Mouse (Mus musculus): ENCODE results near the gene Zscan10.

Zscan10 gene

GRCm38 (mm10) chr17:23600641-23601622 lies at the start of gene Zscan10:
TSS of gene Zscan10 (plus strand) at chr17:23600856.
- DNase-seq = no peak

DNA sequence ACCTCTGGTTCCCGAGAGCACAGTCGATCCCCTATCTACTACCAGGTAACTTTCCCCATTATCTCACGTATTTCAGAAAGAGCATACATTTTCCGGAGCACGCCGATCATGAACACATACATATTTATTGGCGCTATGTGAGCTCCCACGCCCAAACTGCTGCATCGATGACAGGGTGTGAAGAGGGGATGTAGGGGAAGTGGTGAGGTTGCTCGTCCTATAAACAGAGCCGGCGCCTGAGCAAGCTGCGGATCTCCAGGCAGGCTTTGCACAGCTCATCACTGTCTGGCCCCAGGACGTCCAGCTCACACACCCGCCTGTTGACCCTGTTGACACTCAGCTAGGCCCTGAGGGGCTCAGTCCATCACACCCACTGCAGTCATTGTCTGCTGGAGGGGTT lies 49.8 kb upstream of the Zscan10 start:
- DNase-seq = peak; percentile 41

DNA sequence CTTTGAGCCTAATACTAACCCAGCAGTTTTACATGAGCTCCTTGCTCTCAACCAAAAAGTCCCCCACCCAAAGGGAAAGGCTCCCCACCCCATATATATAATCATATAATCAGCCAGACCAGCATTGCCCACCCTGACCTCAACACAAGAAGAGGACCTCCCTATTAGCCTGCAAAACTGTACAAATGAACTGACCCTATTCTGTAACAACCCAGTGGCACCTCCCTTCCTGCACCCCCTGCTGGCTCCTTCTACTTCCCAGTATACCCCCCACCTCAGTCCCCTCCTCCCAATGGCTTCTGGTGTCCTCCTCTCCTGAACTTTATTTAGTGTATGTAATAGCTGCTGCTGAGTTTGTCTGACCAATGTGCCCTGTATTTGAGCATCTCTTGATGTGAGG lies 49.2 kb upstream of the Zscan10 start:
- DNase-seq = no peak

DNA sequence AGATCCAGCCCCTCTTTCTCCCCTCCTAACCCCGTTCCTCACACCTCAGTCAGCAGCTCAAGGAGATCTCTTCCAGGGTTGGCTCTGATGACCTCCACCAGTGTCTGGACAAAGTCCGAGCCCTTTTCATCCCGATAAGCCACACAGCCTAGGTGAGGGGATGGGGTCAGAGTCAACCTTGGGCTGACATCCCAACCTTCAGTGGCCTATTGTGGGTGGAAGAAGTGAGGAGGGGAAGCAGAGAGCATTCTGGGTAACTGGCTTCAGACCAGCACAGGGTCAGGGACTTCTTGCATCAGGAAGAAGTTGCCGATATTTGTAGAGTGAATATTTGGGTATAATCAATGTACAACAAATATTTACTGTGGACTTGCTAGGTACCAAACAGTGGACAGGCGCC lies 48.7 kb upstream of the Zscan10 start:
- DNase-seq = no peak

- no peak for DNase-seq
Measured at GRCm38 (mm10) chr17:23552896-23553633, 47.6 kb upstream of the Zscan10 start.

GRCm38 (mm10) chr17:23553634-23554120 lies 47.0 kb upstream of the Zscan10 start:
- no peak for DNase-seq

DNA sequence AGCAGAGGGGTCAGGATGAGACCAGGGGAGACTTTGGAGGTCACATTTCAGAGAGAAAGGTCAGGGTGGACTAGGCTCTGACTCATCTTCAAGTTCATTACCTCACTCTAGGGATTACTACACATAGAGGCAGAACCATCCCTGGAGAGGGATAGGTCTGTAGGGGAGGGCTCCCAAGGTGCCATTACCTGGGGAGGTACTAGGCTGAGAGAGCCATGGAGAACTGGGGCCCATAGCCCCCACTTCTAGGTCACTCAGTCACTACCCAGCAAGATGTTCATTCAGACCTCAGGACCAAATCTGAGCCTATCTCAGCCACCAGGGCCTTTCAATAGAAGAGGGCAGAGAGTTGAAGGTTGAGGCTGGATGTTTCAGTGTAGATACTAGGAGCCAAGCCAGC lies 46.3 kb upstream of the Zscan10 start:
- DNase-seq = no peak

DNA sequence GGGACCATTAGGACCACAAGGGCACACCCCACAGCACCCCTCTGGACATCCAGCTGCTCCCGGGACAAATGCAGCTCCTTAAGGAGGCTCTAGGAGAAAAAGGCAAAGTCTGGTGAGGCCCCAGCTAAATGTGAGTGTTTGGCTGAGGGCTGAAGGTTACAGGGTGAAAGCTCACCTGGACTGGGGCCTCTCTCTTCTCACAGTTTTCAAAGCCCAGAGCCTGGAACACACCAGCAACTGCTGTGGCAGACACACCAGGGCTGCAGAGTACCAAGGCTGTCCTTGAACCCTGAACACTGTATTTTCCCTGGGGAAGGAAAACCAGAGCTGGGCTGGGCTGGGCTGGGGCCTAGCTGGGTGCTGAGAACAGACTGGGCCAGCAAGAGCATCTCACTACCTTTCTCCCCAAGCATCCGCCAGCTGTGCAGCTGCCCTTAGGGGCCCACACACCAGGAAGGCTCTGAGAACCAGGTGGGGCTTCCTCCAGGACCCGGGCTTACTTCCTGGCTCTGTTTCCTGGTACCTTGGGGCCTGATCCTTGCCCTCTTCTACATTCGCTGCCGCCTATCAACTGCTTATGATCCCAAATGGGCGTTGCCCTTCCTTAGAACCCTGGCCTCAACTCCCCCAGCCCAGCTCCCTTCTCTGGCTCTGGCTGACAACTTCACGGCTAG lies 45.3 kb upstream of the Zscan10 start:
- DNase-seq = no peak

GRCm38 (mm10) chr17:23559767-23560166 lies 40.9 kb upstream of the Zscan10 start:
- peak; percentile 60 for DNase-seq

- DNase-seq = peak; percentile 95
Measured at GRCm38 (mm10) chr17:23563595-23564367, 36.9 kb upstream of the Zscan10 start, which contains the start of gene Zfp213. TSS of gene Zfp213 (minus strand) at chr17:23564238.

DNA sequence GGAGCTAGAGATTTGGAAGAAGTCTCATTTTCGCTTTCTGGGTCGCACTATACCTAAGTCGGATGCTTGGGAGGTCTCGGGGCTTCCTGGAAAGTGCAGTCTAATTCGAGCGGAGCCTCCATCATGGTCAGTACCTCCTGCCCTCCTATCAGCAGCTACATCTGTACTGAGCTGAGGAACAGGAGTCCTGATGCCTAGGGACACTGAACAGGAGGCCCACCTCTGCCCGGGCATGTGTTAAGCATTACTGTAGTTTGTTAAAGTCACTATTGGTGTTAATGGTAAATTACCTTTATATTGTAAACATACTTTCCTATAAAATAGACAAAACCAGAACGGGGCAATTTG lies 36.3 kb upstream of the Zscan10 start:
- no peak for DNase-seq

- peak; percentile 34 for DNase-seq
Measured at GRCm38 (mm10) chr17:23566787-23567186, 33.9 kb upstream of the Zscan10 start.

- DNase-seq = no peak
Measured at GRCm38 (mm10) chr17:23568370-23568769, 32.3 kb upstream of the Zscan10 start.

- DNase-seq = peak; percentile 65
Measured at GRCm38 (mm10) chr17:23570017-23570416, 30.6 kb upstream of the Zscan10 start.

DNA sequence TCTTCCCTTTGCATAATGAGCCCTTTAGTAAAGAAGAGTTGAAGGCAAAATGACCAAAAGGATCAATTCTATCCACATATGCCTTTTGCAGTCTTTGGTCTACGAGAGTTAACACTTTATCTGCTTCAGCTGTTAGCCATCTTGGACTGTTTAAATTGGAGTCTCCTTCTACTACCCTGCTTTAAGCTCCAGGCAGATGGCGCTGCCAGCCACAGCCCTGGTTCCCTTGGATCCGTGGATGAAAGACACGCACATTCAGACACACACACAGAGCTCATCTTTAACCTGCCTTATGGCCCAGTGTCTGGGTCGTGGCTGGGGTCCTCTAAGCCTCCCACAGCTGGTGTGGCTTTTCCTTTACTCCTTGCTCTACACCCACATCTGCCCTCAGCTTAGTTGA lies 29.6 kb upstream of the Zscan10 start:
- DNase-seq = no peak

DNA sequence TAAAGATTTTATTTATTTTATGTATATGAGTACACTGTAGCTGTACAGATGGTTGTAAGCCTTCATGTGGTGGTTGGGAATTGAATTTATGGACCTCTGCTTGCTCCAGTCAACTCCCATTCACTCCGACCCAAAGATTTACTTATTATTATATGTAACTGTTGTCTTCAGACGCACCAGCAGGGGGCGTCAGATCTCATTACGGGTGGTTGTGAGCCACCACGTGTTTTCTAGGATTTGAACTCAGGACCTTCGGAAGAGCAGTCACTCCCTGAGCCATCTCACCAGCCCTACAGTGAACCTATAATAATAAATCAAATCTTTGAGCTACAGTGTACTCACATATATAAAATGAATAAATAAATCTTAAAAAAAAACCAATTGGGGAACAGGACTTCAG lies 28.6 kb upstream of the Zscan10 start:
- DNase-seq = no peak

GRCm38 (mm10) chr17:23574130-23574529 lies 26.5 kb upstream of the Zscan10 start:
- DNase-seq = no peak

DNA sequence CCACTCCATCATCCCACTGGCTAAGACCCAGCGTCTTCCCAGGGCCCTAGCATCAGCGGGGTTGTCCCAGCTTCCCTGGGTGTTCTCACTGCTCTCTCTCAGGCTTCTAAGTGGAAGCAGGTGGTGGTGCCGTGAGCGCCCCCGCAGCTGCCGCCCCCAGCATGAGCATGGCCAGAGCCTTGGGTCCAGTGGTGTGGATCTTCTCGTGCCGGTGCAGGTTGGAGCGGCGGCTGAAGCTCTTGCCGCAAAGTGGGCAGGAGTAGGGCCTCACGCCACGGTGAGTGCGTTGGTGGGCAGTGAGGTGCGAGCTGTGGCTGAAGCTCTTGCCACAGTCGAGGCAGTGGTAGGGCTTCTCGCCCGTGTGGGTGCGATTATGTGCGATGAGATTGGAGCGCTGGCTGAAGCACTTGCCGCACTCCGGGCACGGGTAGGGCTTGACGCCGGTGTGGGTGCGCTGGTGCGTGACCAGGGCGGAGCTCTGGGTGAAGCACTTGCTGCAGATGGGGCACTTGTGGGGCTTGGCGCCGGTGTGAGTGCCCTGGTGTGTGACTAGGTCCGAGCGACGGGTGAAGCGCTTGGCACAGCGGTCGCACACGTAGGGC lies 24.6 kb upstream of the Zscan10 start:
- DNase-seq = no peak

DNA sequence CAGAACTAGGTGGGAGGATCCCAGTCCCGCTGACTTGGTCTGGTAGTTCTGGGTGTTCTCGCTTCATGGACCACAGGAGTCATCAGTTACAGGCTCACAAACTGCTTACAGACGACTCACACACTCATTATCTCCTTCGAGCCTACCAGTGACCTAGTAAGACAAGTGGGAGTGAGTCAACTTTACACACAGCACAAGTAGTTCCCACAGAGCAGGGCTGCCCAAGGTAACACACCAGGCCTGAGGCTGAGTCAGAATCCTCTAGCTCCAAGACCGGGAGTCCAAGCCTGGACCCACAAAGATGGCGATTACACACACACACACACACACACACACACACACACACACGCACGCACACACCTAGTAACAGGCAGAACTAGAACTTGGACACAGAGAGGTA lies 15.9 kb upstream of the Zscan10 start:
- DNase-seq = no peak

DNA sequence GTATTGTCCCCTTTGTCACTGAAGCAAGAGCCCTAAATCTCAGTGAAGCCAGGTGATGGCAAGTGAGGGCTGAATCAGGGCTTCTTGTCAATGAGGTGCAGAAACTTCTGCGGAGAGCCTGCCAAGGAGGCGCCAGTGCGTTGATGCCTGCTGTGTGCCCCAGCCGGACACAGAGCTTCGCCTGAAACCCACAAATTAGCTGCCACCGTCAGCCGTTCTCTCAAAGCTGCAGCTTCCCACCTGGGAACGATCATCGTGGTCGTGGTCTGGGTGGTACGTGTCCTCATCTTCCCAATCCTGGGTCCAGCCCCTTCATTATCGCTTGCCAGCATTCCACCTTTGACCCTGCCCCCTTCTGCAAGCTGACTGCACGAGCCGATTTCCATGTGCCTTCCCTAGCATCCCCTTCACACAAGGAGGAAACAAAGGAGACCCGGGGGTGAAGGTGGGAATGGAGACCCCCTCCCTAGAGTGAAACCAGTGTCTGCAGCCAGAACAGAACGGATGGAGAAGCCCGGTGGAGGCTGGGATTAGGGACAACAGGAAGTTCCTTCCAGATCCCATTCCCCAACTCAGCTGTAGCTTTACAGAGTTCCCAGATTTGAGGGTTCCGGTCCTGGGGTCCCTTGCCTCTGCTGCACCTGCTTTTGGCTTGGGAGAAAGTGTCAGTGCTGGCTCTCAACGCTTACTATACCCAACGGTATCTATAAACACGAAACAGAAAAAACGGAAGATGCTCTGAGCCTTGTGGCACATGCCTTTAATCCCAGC lies 14.8 kb upstream of the Zscan10 start:
- DNase-seq = no peak

DNA sequence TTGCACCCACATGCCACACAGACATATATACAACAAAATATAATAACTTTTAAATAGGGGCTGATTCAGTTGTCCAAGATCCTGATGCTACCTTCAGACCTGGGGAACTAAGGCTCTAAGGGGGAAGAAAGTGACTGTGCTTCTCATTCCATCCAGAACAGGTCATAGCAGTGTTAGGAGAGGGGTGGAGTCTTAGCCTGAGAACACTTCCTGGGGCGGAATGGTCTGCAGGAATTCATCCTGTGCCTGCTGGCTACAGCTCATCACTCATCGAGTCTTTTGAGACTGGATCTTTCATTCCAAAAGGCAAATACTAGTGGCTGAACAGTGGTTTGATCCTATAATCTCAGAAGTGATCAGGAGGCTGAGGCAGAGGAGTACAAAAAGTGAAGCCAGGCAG lies 13.4 kb upstream of the Zscan10 start:
- DNase-seq = no peak

Measured in thymus, postnatal 25 days (tissue).